8 mouse cellular contexts compared by ENCODE assay signal in genomic region chr8:94011076-94012012, GRCm38 (mm10). TPM values are rescaled to one million over a fixed set of nuclear protein-coding genes. Genes with fewer than 3 reads are reported as not detected.
DNase-seq lines count a peak whose midpoint lies in the region; ATAC-seq and TF ChIP-seq lines count a peak whose summit lies in the region.

No protein-coding gene starts in this region.

- no peaks in the 10 kb centered on the region for H3K9me3 ChIP-seq in embryonic facial prominence, embryonic 10.5 days
- H3K9me3 ChIP-seq in hindbrain, embryonic 14.5 days (ENCODE audit: control insufficient read depth, low read length): no peaks in the 10 kb centered on the region

- no peaks in the 10 kb centered on the region for H3K27me3 ChIP-seq in embryonic facial prominence, embryonic 10.5 days (replicated peaks; ENCODE audit: low read depth, poor library complexity, severe bottlenecking)
- no peaks in the 10 kb centered on the region for H3K27me3 ChIP-seq in hindbrain, embryonic 14.5 days (ENCODE audit: control insufficient read depth, insufficient read depth, low read length)
- no peaks in the 10 kb centered on the region for H3K27me3 ChIP-seq in liver, adult 2 months (ENCODE audit: control insufficient read depth, insufficient read depth, low read length)

- H3K4me2 ChIP-seq in hindbrain, embryonic 14.5 days (replicated peaks): peak overlapping the region; percentile 83

- TF ChIP-seq POLR2A in liver, adult 2 months (IDR thresholded peaks at IDR 0.05; ENCODE audit: extremely low read depth, insufficient read depth, low read length): no peak
- TF ChIP-seq POLR2A in olfactory bulb, adult 2 months (IDR thresholded peaks at IDR 0.05; ENCODE audit: insufficient read depth, low read depth, low read length): no peak

- H3K27ac ChIP-seq in embryonic facial prominence, embryonic 10.5 days (replicated peaks): peak overlapping the region; percentile 96
- H3K27ac ChIP-seq in hindbrain, embryonic 14.5 days: peak overlapping the region; percentile 94
- peak overlapping the region; percentile 95 for H3K27ac ChIP-seq in liver, adult 2 months (replicated peaks; ENCODE audit: insufficient read depth, low read depth, low read length)
- peak overlapping the region; percentile 42; the same call in 1 of the 2 replicates for H3K27ac ChIP-seq in olfactory bulb, adult 2 months (ENCODE audit: insufficient read depth, low read depth, low read length)

- WGBS in embryonic facial prominence, embryonic 10.5 days: 6% methylated on average over 48 of the region's 48 CpGs
- WGBS in hindbrain, embryonic 14.5 days: 3% methylated on average over 48 of the region's 48 CpGs
- under 1% methylated on average over 48 of the region's 48 CpGs for WGBS in liver, adult 2 months
- WGBS in olfactory bulb, adult 2 months: under 1% methylated on average over 48 of the region's 48 CpGs

- peaks cover 32% of the 10 kb centered on the region for H3K4me1 ChIP-seq in embryonic facial prominence, embryonic 10.5 days
- peaks cover 33% of the 10 kb centered on the region for H3K4me1 ChIP-seq in hindbrain, embryonic 14.5 days (replicated peaks; ENCODE audit: control insufficient read depth, insufficient read depth, low read length)
- peaks cover 18% of the 10 kb centered on the region for H3K4me1 ChIP-seq in liver, adult 2 months (ENCODE audit: control insufficient read depth, insufficient read depth, low read length)
- H3K4me1 ChIP-seq in olfactory bulb, adult 2 months (ENCODE audit: control insufficient read depth, insufficient read depth, low read length): peaks cover 14% of the 10 kb centered on the region

- peak overlapping the region; percentile 99 for H3K9ac ChIP-seq in hindbrain, embryonic 14.5 days
- H3K9ac ChIP-seq in liver, adult 2 months (ENCODE audit: low read depth, low read length): peak overlapping the region; percentile 100

- H3K4me3 ChIP-seq in embryonic facial prominence, embryonic 10.5 days: peak overlapping the region; percentile 96
- H3K4me3 ChIP-seq in hindbrain, embryonic 14.5 days (replicated peaks; ENCODE audit: low read length): peak overlapping the region; percentile 96
- H3K4me3 ChIP-seq in liver, adult 2 months (ENCODE audit: insufficient read depth, low read depth, low read length): peak overlapping the region; percentile 99
- H3K4me3 ChIP-seq in olfactory bulb, adult 2 months (ENCODE audit: insufficient read depth, low read depth, low read length): peak overlapping the region; percentile 97

- peak; percentile 6 for DNase-seq in right cerebral cortex, postnatal 4 days
- no peak for DNase-seq in right cerebral cortex, adult 2 months (ENCODE audit: low spot score in 2 of 2)
- peak; percentile 10 for DNase-seq in embryonic facial prominence, embryonic 10.5 days (ENCODE audit: low spot score)
- DNase-seq in hindbrain, embryonic 14.5 days (ENCODE audit: low spot score): peak; percentile 34
- DNase-seq in liver, adult 2 months (ENCODE audit: extremely low read depth, low read depth, low spot score): peak; percentile 56
- DNase-seq in ovary, postnatal 10 days (ENCODE audit: low spot score): no peak
- no peak for DNase-seq in right cerebral cortex, postnatal 36 days (ENCODE audit: low spot score in 2 of 2)

- peaks cover 35% of the 10 kb centered on the region; the same call in 1 of the 2 replicates for H3K79me2 ChIP-seq in liver, adult 2 months (ENCODE audit: control insufficient read depth, insufficient read depth, low read length)

- no peak for ATAC-seq in hindbrain, embryonic 14.5 days (ENCODE audit: low FRiP score)

- H3K36me3 ChIP-seq in embryonic facial prominence, embryonic 10.5 days (replicated peaks): peaks cover 15% of the 10 kb centered on the region; the same call in 1 of the 2 replicates
- peaks cover 7% of the 10 kb centered on the region; the same call in 1 of the 2 replicates for H3K36me3 ChIP-seq in hindbrain, embryonic 14.5 days (replicated peaks; ENCODE audit: control insufficient read depth, insufficient read depth)
- H3K36me3 ChIP-seq in liver, adult 2 months (ENCODE audit: control insufficient read depth, insufficient read depth, low read length): no peaks in the 10 kb centered on the region

- TF ChIP-seq CTCF in liver, adult 2 months (IDR thresholded peaks at IDR 0.05; ENCODE audit: low read depth, low read length): no peak
- no peak for TF ChIP-seq CTCF in olfactory bulb, adult 2 months (IDR thresholded peaks at IDR 0.05; ENCODE audit: insufficient read depth, low read depth, low read length)

RNA-seq across cellular contexts. Expression of gene Amfr, which starts 1.3 kb away (rescaled TPM):
- 37.6 and 39.1 TPM in 2 replicates for polyA plus RNA-seq in embryonic facial prominence, embryonic 10.5 days (2016; fragmentation: Nextera tagmentation; extraction: Ambion mirVana)
- 83.1 and 88.9 TPM in 2 replicates for polyA plus RNA-seq in hindbrain, embryonic 14.5 days (2014; fragmentation: Nextera tagmentation; extraction: Ambion mirVana)
- 239 and 281 TPM in 2 replicates for total RNA-seq in liver, adult 2 months (2014; rRNA removed)
- polyA plus RNA-seq in liver, adult 2 months (2012; rRNA removed): 263 and 284 TPM in 2 replicates
- polyA plus RNA-seq in olfactory bulb, adult 2 months (2012; ENCODE audit: insufficient read depth, insufficient read length, low replicate concordance, missing spikeins): not detected in 2 replicates

RNA-seq across cellular contexts. Expression of gene Nudt21, which starts 25.5 kb away (rescaled TPM):
- 155 and 158 TPM in 2 replicates for polyA plus RNA-seq in embryonic facial prominence, embryonic 10.5 days (2016; fragmentation: Nextera tagmentation; extraction: Ambion mirVana)
- polyA plus RNA-seq in hindbrain, embryonic 14.5 days (2014; fragmentation: Nextera tagmentation; extraction: Ambion mirVana): 95.1 and 96.8 TPM in 2 replicates
- 16.7 and 24.0 TPM in 2 replicates for total RNA-seq in liver, adult 2 months (2014; rRNA removed)
- 26.9 and 31.4 TPM in 2 replicates for polyA plus RNA-seq in liver, adult 2 months (2012; rRNA removed)
- not detected in 2 replicates for polyA plus RNA-seq in olfactory bulb, adult 2 months (2012; ENCODE audit: insufficient read depth, insufficient read length, low replicate concordance, missing spikeins)

RNA-seq across cellular contexts. Expression of gene Ogfod1, which starts 25.7 kb away (rescaled TPM):
- polyA plus RNA-seq in embryonic facial prominence, embryonic 10.5 days (2016; fragmentation: Nextera tagmentation; extraction: Ambion mirVana): 14.0 and 14.4 TPM in 2 replicates
- 14.0 and 18.0 TPM in 2 replicates for polyA plus RNA-seq in hindbrain, embryonic 14.5 days (2014; fragmentation: Nextera tagmentation; extraction: Ambion mirVana)
- 7.2 and 8.0 TPM in 2 replicates for total RNA-seq in liver, adult 2 months (2014; rRNA removed)
- polyA plus RNA-seq in liver, adult 2 months (2012; rRNA removed): 3.3 and 4.1 TPM in 2 replicates
- not detected in 2 replicates for polyA plus RNA-seq in olfactory bulb, adult 2 months (2012; ENCODE audit: insufficient read depth, insufficient read length, low replicate concordance, missing spikeins)

Comparison
In these comparisons a context has a peak if more than half of its experiments do, and no peak if none do; other contexts are left out.
1. DNase-seq: peak in right cerebral cortex, postnatal 4 days (single experiment), embryonic facial prominence, embryonic 10.5 days (single experiment), hindbrain, embryonic 14.5 days (single experiment) and liver, adult 2 months (single experiment); none in right cerebral cortex, adult 2 months (0 of 2), ovary, postnatal 10 days (single experiment) and right cerebral cortex, postnatal 36 days (0 of 2).
2. H3K27ac ChIP-seq: peak in every context shown above with its lines; median percentile 96 in embryonic facial prominence, embryonic 10.5 days; 95 in liver, adult 2 months; 94 in hindbrain, embryonic 14.5 days; 42 in olfactory bulb, adult 2 months.
3. Peak in every context shown above with its lines, with median percentiles within 50 percentile points of each other: H3K4me3 ChIP-seq.